Mouse (Mus musculus) spleen, postnatal 36 days (tissue): ENCODE data around the gene Acoxl.

Experiments used
- DNase-seq, 2 experiments: peaks; one replicate each; pipeline ENCODE4 v3.0.0; 2022; ENCODE audit warnings: low spot score in 2 of 2, mixed read lengths in 1 of 2

Gene Acoxl

GRCm38 (mm10) chr2:128140183-128140582, 301.5 kb downstream of the Acoxl start:
- DNase-seq: no peak

GRCm38 (mm10) chr2:128143992-128144391, 305.3 kb downstream of the Acoxl start:
- no peak for DNase-seq

- no peak for DNase-seq
These were observed 306.8 kb downstream of the Acoxl start for GRCm38 (mm10) chr2:128145433-128145832.

- no peak for DNase-seq
These were observed 310.9 kb downstream of the Acoxl start for GRCm38 (mm10) chr2:128149596-128149995.

GRCm38 (mm10) chr2:128152211-128152610, 313.5 kb downstream of the Acoxl start:
- no peak for DNase-seq

GRCm38 (mm10) chr2:128152845-128153550, 314.3 kb downstream of the Acoxl start:
- peak; percentile 72 to 74 for DNase-seq

- DNase-seq: peak; percentile 20 to 28
These were observed 314.9 kb downstream of the Acoxl start for GRCm38 (mm10) chr2:128153551-128153910.

- peak; percentile 50 to 57 for DNase-seq
These were observed 316.9 kb downstream of the Acoxl start for GRCm38 (mm10) chr2:128155412-128156066.

- no peak for DNase-seq
These were observed 317.4 kb downstream of the Acoxl start for GRCm38 (mm10) chr2:128156067-128156462.

- DNase-seq: peak in 1 of 2 experiments; percentile 18
These were observed 318.1 kb downstream of the Acoxl start for GRCm38 (mm10) chr2:128156557-128157412.

- no peak for DNase-seq
These were observed 320.2 kb downstream of the Acoxl start for GRCm38 (mm10) chr2:128158734-128159410.

- no peak for DNase-seq
These were observed 321.0 kb downstream of the Acoxl start for GRCm38 (mm10) chr2:128159619-128160125.

- DNase-seq: no peak
These were observed 324.5 kb downstream of the Acoxl start for GRCm38 (mm10) chr2:128163177-128163576.

GRCm38 (mm10) chr2:128166623-128167423, 328.1 kb downstream of the Acoxl start:
- peak in 1 of 2 experiments; percentile 49 for DNase-seq

GRCm38 (mm10) chr2:128167930-128168329, 329.3 kb downstream of the Acoxl start:
- no peak for DNase-seq

GRCm38 (mm10) chr2:128169486-128169885, 330.8 kb downstream of the Acoxl start:
- no peak for DNase-seq

- no peak for DNase-seq
These were observed 331.3 kb downstream of the Acoxl start for GRCm38 (mm10) chr2:128169972-128170371.

- DNase-seq: no peak
These were observed 331.9 kb downstream of the Acoxl start for GRCm38 (mm10) chr2:128170614-128171013.

GRCm38 (mm10) chr2:128172266-128172665, 333.6 kb downstream of the Acoxl start:
- no peak for DNase-seq
